Mouse (Mus musculus) gastrocnemius, postnatal 14 days (tissue): Measurements from ENCODE around the gene Mdga1. TPM values are rescaled to one million over a fixed set of nuclear protein-coding genes. Genes with fewer than 3 reads are reported as not detected.
"Not testable (repeated sequence)": the region's sequence is repeated elsewhere in the genome, so short reads cannot be mapped to it uniquely, and the experiment has no call there.

Experiments used
- DNase-seq: peaks from one replicate; pipeline ENCODE4 v3.0.0; 2021; ENCODE audit warnings: mixed read lengths
- intact Hi-C: fragments of 180-260 bp; cut with DNase I; formaldehyde crosslinking; loops from one replicate; pipeline ENCODE4 v1.15.1; 2025; ENCODE audit warnings: low total_unique reads
- total RNA-seq, 2 experiments: library from RNA; stranded (reverse); gene quantifications; 2 replicates each; pipeline ENCODE4 v1.2.3; 2021

Gene Mdga1
- total RNA-seq, 2 experiments from 2014 or later = 50.6 to 51.2 TPM

DNA sequence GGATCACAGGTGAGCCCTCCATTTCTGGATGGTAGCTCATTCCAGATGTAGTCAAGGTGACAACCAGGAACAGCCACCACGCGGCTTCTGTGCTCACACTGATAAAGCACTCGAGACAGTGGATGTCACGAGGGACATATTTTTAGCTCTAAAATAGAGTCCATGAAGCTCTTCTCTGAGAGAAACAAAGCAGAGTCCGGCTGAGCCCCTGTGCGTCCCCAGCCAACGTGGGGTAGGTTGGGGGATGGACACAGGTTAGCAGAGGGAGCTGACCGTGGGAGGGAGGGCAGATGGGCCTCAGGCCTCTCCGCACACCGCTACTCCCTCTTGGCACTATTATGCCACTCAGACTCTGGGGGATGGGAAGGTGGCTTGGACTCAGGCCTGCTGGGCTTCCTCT is 181.3 kb downstream of the Mdga1 start:
- intact Hi-C loops = no loop called here

DNA sequence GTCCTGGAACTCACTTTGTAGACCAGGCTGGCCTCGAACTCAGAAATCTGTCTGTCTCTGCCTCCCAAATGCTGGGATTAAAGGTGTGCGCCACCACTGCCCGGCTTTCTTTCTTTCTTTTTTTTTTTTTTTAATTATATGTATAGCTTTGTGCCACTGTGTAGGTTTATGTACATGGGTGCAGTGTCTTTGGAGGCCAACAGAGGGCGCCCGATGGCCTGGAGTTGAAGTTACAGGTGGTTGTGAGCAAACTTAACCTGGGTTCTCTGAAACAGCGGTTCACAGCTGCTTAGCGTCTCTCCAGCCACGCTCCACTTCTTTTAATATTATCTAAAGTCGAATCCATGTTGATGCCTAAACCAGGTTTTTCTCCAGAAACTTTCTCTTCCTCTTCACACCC is 185.1 kb downstream of the Mdga1 start:
- DNase-seq = no peak
- intact Hi-C loops = no loop called here

More for the DNA sequence above, 181.3 kb downstream of the Mdga1 start:
- DNase-seq = no peak

DNA sequence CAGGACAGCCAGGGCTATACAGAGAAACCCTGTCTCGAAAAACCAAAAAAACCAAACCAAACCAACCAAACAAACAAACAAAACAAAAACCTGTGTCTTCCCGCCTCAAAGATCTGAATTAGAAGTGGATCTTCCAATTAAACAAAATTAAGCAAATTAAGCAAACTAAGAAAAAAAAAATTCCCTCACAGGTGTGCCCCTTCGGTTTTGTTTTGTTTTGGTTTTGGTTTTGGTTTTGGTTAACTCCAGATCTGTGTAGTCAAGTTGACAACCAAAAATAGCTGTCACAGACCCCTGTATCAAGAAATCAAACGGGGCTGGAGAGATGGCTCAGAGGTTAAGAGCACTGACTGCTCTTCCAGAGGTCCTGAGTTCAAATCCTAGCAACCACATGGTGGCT is 188.4 kb downstream of the Mdga1 start:
- intact Hi-C loops, DNase-seq: not testable (repeated sequence)

DNA sequence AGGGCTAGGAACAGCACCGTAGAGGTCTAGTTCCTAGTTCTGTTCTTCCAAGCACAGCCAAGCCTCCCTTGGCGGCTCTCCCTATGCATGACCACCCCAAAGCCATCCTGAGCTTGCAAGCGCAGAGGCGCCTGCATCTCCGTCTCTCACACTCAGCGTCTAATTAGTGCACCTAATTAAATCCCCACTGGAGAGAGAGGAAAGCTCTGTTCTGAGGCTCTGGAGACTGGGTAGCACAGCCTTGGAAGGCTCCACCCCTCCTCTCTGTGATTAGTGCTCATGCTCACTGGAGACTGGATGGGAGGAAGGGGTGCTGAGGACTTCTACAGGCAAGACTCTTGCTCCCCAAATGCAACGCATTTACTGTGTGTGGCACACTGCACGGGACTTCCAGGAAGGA is 191.9 kb downstream of the Mdga1 start:
- intact Hi-C loops = loop anchor here (10.0 kb wide), 1 partner anchor 173 kb away; no protein-coding TSS in a partner anchor
- DNase-seq = no peak

Other genes starting within 250 kb of the Mdga1 start
- 100 to 1,000 TPM in 1 of 2 experiments, 10 to 100 TPM in 1; 85.6 to 105 TPM for gene Zfand3, start 34.6 kb upstream of the Mdga1 start, total RNA-seq